17 mouse cellular contexts compared by ENCODE assay signal in the genomic region with DNA sequence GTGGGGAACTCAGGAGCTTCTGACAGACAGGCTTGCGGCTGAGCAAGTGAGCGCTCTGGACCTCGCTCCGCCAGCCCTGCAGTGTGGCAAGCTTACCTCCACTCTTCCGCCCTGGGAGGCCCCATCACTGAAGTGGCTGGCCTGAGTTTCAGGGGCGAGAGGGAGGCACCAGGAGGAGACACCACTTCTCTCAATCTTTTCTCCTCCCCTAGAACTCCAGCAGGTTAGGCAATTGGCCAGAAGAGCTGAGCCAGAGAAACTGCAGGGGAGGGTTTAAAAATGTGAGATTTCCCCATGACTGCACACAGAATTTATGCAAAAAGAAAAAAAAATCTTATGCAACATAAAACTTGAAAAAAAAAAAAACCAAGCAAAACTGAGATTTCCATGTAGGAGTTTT. TPM values are rescaled to one million over a fixed set of nuclear protein-coding genes. Genes with fewer than 3 reads are reported as not detected.
A peak's percentile ranks its signal among the peaks of the same experiment; 100 is the strongest.
DNase-seq lines count a peak whose midpoint lies in the region; ATAC-seq lines count a peak whose summit lies in the region.
"Had no signal": no experiment of that assay in that cellular context is flagged by ENCODE, and none has a peak within 500 bp of the region (broad histone marks: within the 10 kb centered on the region; RNA-seq: fewer than 3 reads in every experiment).

No protein-coding gene starts in this region.

- H3K9me3 ChIP-seq in kidney, embryonic 14.5 days (ENCODE audit: control insufficient read depth, low read length): no peaks in the 10 kb centered on the region
- H3K9me3 ChIP-seq in neural tube, embryonic 15.5 days (replicated peaks): no peaks in the 10 kb centered on the region
- H3K9me3 ChIP-seq in midbrain, embryonic 11.5 days (ENCODE audit: control insufficient read depth, low read length): no peaks in the 10 kb centered on the region
- H3K9me3 ChIP-seq: G1E; limb, embryonic 13.5 days; megakaryocyte, embryonic 14.5 days; neural tube, embryonic 13.5 days had no signal

- H3K27ac ChIP-seq in kidney, embryonic 14.5 days (ENCODE audit: low read depth, low read length): no peak overlapping the region
- no peak overlapping the region for H3K27ac ChIP-seq in neural tube, embryonic 15.5 days (replicated peaks)
- H3K27ac ChIP-seq in midbrain, embryonic 11.5 days (ENCODE audit: low read depth, low read length): no peak overlapping the region
- H3K27ac ChIP-seq: limb, embryonic 13.5 days; neural tube, embryonic 13.5 days had no signal

- H3K4me1 ChIP-seq in kidney, embryonic 14.5 days (ENCODE audit: control insufficient read depth, insufficient read depth, low read length): no peaks in the 10 kb centered on the region
- H3K4me1 ChIP-seq in neural tube, embryonic 15.5 days: no peaks in the 10 kb centered on the region
- no peaks in the 10 kb centered on the region for H3K4me1 ChIP-seq in midbrain, embryonic 11.5 days (ENCODE audit: control insufficient read depth, insufficient read depth, low read length)
- H3K4me1 ChIP-seq: limb, embryonic 13.5 days; neural tube, embryonic 13.5 days had no signal

- H3K36me3 ChIP-seq in kidney, embryonic 14.5 days (ENCODE audit: control insufficient read depth, insufficient read depth, low read length): peaks cover 98% of the 10 kb centered on the region
- peaks cover 96% of the 10 kb centered on the region for H3K36me3 ChIP-seq in neural tube, embryonic 15.5 days
- H3K36me3 ChIP-seq in midbrain, embryonic 11.5 days (ENCODE audit: control insufficient read depth, insufficient read depth, low read length): peaks cover 46% of the 10 kb centered on the region

- H3K4me2 ChIP-seq in kidney, embryonic 14.5 days (replicated peaks; ENCODE audit: low read depth, low read length): no peak overlapping the region
- H3K4me2 ChIP-seq in neural tube, embryonic 15.5 days: no peak overlapping the region
- H3K4me2 ChIP-seq in midbrain, embryonic 11.5 days: no peak overlapping the region
- H3K4me2 ChIP-seq: limb, embryonic 13.5 days; neural tube, embryonic 13.5 days had no signal

- 80% methylated on average over 6 of the region's 6 CpGs for WGBS in kidney, embryonic 14.5 days
- WGBS in neural tube, embryonic 15.5 days: 95% methylated on average over 6 of the region's 6 CpGs
- WGBS in midbrain, embryonic 11.5 days: 83% methylated on average over 6 of the region's 6 CpGs

- H3K27me3 ChIP-seq in kidney, embryonic 14.5 days (ENCODE audit: control insufficient read depth, insufficient read depth, low read length): no peaks in the 10 kb centered on the region
- no peaks in the 10 kb centered on the region for H3K27me3 ChIP-seq in neural tube, embryonic 15.5 days (replicated peaks)
- H3K27me3 ChIP-seq in midbrain, embryonic 11.5 days (ENCODE audit: control insufficient read depth, insufficient read depth, low read length): no peaks in the 10 kb centered on the region
- H3K27me3 ChIP-seq: limb, embryonic 13.5 days; megakaryocyte, embryonic 14.5 days; neural tube, embryonic 13.5 days had no signal

- 0 out of 2 replicates have a peak, but pooled peaks have one; percentile 10 for ATAC-seq in cerebellum, adult (ENCODE audit: insufficient number of reproducible peaks, low FRiP score, low TSS enrichment)
- ATAC-seq in kidney, embryonic 14.5 days (ENCODE audit: low FRiP score, low TSS enrichment): no peak
- no peak for ATAC-seq in neural tube, embryonic 15.5 days (ENCODE audit: low FRiP score)
- ATAC-seq in midbrain, embryonic 11.5 days (ENCODE audit: low FRiP score): no peak

- no peak overlapping the region for H3K4me3 ChIP-seq in kidney, embryonic 14.5 days (ENCODE audit: low read length)
- H3K4me3 ChIP-seq in neural tube, embryonic 15.5 days (replicated peaks): no peak overlapping the region
- H3K4me3 ChIP-seq in midbrain, embryonic 11.5 days (ENCODE audit: low read depth, low read length): no peak overlapping the region
- H3K4me3 ChIP-seq: limb, embryonic 13.5 days; megakaryocyte, embryonic 14.5 days; neural tube, embryonic 13.5 days had no signal

- H3K9ac ChIP-seq in kidney, embryonic 14.5 days (ENCODE audit: low read depth, low read length): no peak overlapping the region
- H3K9ac ChIP-seq in neural tube, embryonic 15.5 days (replicated peaks): no peak overlapping the region
- H3K9ac ChIP-seq in midbrain, embryonic 11.5 days (ENCODE audit: low read length): no peak overlapping the region
- H3K9ac ChIP-seq: limb, embryonic 13.5 days; neural tube, embryonic 13.5 days had no signal

- no peak for DNase-seq in cerebellum, adult 11 months
- peak; percentile 17 for DNase-seq in kidney, adult 11 months
- peak; percentile 45 for DNase-seq in right cerebral cortex, postnatal 25 days
- DNase-seq in right cerebral cortex, postnatal 10 days (ENCODE audit: low spot score in 2 of 2): no peak
- no peak for DNase-seq in midbrain, embryonic 11.5 days (ENCODE audit: low spot score, missing footprints)
- DNase-seq: adrenal gland, adult 8-10 months; gastrocnemius, postnatal 25 days; heart, postnatal 10 days; spleen, adult 18-20 months had no signal

RNA-seq across cellular contexts. Expression of a gene that starts 19.0 kb away (rescaled TPM):
- not detected in 2 replicates for polyA plus RNA-seq in kidney, embryonic 14.5 days (2014; fragmentation: Nextera tagmentation; extraction: Ambion mirVana)
- not detected in 2 replicates for polyA plus RNA-seq in neural tube, embryonic 15.5 days (2015; fragmentation: Nextera tagmentation; extraction: Ambion mirVana)
- not detected in 2 replicates for polyA plus RNA-seq in midbrain, embryonic 11.5 days (2014; fragmentation: Nextera tagmentation; extraction: Ambion mirVana)
- polyA plus RNA-seq: limb, embryonic 13.5 days; neural tube, embryonic 13.5 days; thymus, postnatal 0 days had no signal

RNA-seq across cellular contexts. Expression of a gene that starts 21.9 kb away (rescaled TPM):
- polyA plus RNA-seq in kidney, embryonic 14.5 days (2014; fragmentation: Nextera tagmentation; extraction: Ambion mirVana): 23.6 and 43.9 TPM in 2 replicates
- polyA plus RNA-seq in neural tube, embryonic 15.5 days (2015; fragmentation: Nextera tagmentation; extraction: Ambion mirVana): 41.7 and 46.3 TPM in 2 replicates
- 47.2 and 48.7 TPM in 2 replicates for polyA plus RNA-seq in midbrain, embryonic 11.5 days (2014; fragmentation: Nextera tagmentation; extraction: Ambion mirVana)

RNA-seq across cellular contexts. Expression of a gene that starts 31.4 kb away (rescaled TPM):
- 123 and 134 TPM in 2 replicates for polyA plus RNA-seq in kidney, embryonic 14.5 days (2014; fragmentation: Nextera tagmentation; extraction: Ambion mirVana)
- 158 and 171 TPM in 2 replicates for polyA plus RNA-seq in neural tube, embryonic 15.5 days (2015; fragmentation: Nextera tagmentation; extraction: Ambion mirVana)
- 131 and 146 TPM in 2 replicates for polyA plus RNA-seq in midbrain, embryonic 11.5 days (2014; fragmentation: Nextera tagmentation; extraction: Ambion mirVana)

RNA-seq across cellular contexts. Expression of a gene that starts 54.4 kb away (rescaled TPM):
- not detected in 2 replicates for polyA plus RNA-seq in kidney, embryonic 14.5 days (2014; fragmentation: Nextera tagmentation; extraction: Ambion mirVana)
- 0.14 and 0.22 TPM in 2 replicates for polyA plus RNA-seq in neural tube, embryonic 15.5 days (2015; fragmentation: Nextera tagmentation; extraction: Ambion mirVana)
- 0.19 and 0.34 TPM in 2 replicates for polyA plus RNA-seq in midbrain, embryonic 11.5 days (2014; fragmentation: Nextera tagmentation; extraction: Ambion mirVana)
- polyA plus RNA-seq: G1E; thymus, postnatal 0 days had no signal

Comparison
In these comparisons a context has a peak if more than half of its experiments do, and no peak if none do; other contexts are left out.
1. DNase-seq: peak in kidney, adult 11 months (single experiment) and right cerebral cortex, postnatal 25 days (single experiment); none in cerebellum, adult 11 months (single experiment), right cerebral cortex, postnatal 10 days (0 of 2) and midbrain, embryonic 11.5 days (single experiment).